Mouse (Mus musculus) monocyte, adult 5-6 weeks (primary cell): Measurements from ENCODE around the gene Tm9sf1. TPM values are rescaled to one million over a fixed set of nuclear protein-coding genes. Genes with fewer than 3 reads are reported as not detected.

Source experiments
- ATAC-seq: fragments of 153-309, 156-312 bp; replicated peaks from 2 replicates; pipeline ENCODE4 v1.8.0; 2017; ENCODE audit warnings: mild to moderate bottlenecking; ENCODE audit not compliant: low TSS enrichment, insufficient number of reproducible peaks, severe bottlenecking, poor library complexity, low FRiP score
- total RNA-seq: library from RNA; stranded (forward); fragments of 200-1000, 200-491, 200-594 nt; gene quantifications from 3 replicates; pipeline ENCODE4 v1.2.3, GENCODE M21; 2017

Gene Tm9sf1
- 49.4 to 58.5 TPM (median 55.5 TPM) in 3 replicates for total RNA-seq

DNA sequence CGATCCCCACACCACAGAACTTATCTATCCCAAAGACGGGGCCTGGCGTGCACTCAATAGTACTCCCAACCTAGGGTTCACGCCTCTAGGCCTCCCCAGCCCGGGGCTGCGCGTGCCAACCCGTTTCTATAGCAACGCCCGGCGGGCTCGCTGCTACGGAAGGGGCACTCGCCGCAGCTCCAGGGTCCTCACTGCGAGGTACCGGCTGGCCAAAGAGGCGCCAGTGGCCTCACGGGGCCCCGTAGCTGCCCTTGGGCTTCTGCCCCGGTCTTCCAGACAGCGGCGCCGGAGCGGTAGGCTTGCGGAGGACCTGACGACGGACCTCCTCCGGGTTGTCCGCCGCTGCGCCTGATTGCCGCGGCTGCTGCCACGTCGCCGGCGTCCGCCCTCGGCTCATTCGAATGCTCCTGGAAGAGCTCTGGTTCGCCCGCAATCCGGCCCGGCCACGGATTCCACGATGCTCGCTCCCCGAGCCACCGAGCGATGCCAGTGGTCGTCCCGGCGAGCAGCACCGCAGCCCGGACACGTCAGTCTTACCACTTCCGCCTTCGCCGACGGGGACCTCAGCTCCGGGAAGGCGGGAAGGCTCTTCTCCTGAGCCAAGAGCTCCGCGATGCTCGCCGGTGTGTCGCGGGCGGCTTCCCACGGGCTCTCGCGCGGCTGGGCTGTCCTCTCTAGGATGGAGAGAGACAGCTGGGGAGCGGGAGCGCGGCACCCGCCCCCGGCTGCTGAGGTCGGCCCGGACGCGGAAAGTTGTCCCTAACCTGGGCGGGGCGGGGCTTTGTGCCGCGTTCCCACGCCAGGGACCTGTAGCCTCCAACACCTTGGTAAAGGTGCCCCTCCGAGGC is at the start of gene Tm9sf1:
Gene Tm9sf1, minus strand, starts transcription at position 747 of the 848 bp plus-strand sequence.
- peak; percentile 78 for ATAC-seq

DNA sequence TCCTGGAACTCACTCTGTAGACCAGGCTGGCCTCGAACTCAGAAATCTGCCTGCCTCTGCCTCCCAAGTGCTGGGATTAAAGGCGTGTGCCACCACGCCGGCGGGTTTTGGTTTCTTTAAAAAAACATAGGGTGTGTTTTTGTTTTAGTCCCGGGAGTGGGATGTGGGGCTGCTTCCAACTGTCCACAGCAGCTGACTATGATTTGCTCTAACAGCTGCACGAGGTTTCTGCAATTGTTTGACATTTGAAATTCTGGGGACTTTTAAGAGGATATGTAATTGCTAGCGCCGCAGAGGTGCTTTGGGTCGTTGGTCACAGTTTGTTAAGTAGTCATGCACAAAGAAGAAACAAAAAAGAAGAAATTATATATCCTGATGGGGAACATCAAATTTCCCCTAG is 45.8 kb upstream of the Tm9sf1 start:
- ATAC-seq, result no peak

DNA sequence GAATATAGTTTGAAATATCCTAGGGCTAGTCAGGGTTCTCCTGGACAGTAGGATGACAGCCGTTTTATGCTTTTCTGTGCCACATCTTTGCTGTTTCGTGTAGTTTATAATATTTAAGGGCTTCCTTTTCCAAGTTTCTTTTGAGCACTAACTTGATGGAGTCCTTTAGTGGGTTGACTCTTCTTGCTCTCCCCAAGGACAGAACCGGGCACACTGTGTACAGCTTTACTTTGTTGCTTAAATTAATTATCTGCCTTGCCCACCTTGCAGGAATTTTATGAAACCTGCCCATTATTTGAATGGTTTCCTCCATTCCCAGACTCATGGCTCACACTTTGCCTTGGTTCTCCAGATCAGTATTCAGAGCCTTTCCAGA is 38.5 kb upstream of the Tm9sf1 start:
- no peak for ATAC-seq

DNA sequence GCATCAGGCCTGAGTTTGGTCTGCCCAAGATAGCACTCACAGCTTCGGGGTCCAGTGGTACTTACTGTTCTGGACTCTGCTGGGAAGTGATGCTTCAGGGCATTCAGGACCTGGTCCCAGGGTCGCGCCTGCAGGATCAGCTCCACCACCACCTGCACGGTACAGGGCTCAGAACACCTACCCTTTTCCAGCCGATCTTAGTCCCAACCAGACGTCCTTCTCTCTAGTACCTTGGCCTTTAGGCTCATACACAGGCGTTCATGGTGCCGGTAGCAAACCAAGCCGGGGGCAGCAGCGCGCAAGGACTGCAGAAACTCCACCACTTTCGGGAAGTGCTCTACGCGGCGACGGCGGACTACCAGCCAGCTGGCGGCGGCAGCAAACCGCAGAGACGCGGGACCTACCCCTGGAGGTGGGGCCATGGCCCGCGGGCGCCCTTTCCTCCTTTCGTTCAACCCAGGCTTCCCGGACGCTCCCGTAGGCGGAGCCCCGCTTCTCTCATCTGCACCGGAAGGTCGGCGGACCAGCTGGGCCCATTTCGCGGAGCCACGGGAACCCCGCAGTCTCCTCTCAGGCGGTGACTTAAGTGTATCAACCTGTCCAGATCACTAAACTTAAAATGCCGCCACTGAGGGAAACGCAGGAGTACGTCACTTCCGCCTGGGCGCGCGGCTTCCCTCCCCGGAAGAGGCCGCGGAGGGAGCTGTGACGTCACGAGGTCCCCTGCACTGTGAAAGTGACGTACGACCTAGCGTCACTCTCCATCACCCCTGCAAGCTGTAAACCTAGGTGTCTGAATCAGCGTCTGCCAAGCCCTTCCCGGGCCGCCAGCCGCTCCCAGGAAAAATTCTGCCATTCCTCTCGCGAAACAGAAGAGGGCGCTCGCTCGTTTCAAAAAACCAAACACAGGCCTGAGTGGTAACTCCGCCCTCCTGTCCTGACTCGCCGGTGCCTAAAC is 37.8 kb upstream of the Tm9sf1 start, which contains the start of gene Tinf2:
Gene Tinf2, minus strand, starts transcription at position 661 of the 958 bp plus-strand sequence.
- ATAC-seq, result peak; percentile 90

DNA sequence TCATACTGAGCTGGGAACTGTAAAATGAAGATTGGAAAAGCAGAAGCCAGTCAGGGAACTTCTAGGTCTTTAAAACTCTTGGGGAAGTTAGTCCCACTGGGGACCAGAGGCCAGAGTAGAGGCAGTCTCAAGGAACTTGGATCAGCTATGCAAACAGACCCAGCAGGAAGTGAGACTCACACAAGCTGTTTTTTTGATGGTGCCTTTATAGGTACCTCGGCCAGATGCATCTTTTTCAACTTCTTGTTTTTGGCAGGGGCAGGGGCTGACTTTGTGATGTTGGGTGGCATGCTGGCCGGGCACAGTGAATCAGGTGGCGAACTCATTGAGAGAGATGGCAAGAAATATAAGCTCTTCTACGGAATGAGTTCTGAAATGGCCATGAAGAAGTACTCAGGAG is 34.0 kb upstream of the Tm9sf1 start:
- ATAC-seq, result no peak

DNA sequence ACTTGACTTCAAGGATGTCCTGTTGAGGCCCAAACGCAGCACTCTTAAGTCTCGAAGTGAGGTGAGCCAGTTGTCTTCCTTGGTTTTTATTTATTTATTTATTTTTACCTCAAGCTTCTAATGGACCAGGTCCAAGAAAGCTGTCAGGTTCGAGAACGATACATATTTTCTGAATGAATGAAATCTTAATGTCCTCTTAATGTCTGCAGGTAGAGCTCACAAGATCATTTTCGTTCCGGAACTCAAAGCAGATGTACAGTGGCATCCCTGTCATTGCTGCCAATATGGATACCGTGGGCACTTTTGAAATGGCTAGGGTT is 29.1 kb upstream of the Tm9sf1 start:
- ATAC-seq, result no peak

DNA sequence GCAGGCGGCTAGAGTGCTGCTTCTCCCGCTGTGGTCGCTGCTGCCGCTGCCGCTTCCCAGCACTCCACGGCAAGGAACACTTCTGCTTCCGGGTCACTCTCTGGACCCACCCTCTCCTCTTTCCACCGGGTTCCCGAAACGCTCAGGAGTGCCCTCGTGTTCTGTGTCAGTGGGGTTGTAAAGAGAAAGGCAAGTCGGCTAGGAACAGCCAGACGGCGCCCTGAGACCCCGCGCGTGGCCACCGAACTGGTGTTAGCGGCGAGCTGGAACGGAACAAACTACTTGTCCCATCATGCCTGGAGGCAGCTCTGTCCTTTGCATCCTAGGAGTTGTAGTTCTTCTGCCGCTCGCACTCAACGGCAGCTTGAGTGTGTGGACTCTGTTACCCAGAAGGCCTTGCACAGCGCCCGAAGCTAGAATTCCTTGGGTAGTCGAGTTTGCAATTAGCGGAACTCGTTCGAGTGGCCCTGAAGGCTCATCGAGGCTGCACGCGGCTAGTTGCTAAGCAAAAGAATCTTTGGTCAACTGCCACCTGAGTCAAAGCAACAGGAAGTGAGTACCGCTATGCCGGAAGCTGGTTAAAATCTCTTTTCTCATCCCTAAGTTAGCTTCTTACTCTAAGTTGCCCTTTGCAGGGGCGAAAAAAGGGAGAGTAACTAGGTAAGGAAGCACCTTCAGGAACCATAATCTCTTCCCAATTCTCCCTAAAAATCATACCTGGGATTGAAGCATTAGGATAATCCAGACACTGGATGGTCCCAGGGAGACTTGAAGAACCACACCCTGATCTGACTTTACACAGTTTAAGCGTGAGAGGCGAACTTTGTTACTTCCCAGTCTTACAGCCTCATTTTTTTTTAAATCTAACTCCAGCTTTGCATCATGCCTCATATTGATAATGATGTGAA is 28.5 kb upstream of the Tm9sf1 start, which contains the start of the genes Gmpr2 and Nedd8:
Gene Gmpr2, plus strand, starts transcription at position 109 of the 908 bp plus-strand sequence.
Gene Nedd8, minus strand, starts transcription at position 292 of the 908 bp plus-strand sequence.
- ATAC-seq, result peak; percentile 100

DNA sequence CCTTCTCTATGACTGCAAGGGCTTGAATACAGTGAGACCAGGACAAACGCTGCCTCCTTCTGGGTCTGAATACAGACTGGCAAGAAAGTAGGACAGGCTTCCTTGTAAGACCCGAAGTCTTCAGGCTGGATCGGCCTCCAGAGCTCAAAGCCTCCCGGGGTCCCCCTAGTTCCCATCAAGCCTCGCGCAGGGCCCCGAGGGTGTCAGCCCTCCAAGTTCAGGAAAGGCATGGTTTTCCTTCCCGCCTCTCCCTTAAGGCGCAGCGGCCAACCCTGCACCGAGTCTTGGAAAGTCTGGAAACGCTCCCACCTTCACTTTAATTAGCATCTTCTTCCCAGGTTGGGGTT is 27.9 kb upstream of the Tm9sf1 start:
- peak; percentile 10; the same call in 1 of the 2 replicates for ATAC-seq

DNA sequence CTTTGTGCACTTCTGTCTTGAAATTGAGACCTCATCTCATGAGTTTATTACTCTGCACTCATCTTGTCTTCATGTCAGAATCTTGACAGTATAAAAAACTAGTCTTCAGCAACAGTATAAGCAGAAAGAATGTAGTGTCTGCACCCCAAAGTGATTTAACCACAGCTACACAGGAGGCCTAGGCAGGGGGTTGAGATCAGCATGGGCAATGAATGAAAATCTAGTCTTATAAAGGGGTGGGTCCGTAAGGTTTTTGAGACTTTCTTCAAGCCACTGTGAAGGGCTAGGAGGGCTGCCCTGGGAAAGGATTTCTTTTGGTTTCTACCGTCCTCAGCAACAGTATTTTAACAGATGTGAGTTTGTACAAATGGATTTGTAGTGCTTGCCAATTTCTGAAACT is 17.0 kb upstream of the Tm9sf1 start:
- no peak for ATAC-seq

DNA sequence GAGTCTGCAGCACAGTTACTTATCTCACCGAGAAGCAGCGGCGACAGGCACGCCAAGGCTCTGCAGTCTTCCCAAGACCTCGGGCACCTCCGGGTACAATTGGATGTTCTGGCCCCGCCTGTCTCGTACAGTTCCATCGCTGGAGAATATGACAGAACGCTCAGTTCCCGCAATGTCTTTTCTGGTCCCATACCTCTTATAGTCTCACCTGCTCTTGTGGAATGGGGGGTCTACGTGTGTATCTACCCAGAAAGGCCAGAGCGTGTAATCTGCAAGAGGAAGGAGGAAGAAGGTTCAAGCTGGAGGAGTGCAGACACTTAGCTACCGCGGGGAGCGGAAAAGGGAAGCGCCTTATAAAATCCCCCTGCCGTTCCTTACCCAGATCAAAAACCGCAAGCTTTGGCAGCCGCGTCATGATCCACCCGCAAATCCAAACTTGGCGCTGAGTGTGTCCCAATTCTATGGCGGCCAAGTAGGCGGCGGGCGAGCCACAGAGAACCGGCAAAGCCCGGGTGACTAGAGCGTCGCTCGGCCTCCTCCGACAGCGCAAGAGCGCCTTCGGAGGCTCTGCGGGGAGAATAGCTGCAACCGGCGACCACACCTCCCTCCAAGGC is 16.5 kb upstream of the Tm9sf1 start, which contains the start of gene Mdp1:
Gene Mdp1, minus strand, starts transcription at position 549 of the 614 bp plus-strand sequence.
- ATAC-seq, result peak; percentile 95

DNA sequence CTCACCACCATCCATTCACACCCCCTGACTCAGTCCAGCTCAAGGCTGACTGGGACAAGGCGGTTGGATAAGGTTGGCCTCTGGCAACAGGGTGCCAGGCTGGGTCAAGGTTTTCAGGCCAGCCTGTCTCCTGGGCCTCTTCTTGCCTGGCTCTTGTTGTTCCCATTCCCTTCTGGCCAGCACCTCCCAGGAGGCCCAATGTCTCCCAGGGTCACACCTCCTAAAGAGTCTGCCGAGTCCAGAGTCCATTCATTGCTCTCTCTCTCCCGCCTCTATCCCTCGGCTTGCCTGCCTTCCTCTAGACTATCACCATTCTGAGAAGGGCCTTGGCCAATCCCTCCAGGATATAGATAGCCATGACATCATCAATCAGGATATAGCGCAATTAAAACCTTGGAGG is 14.4 kb upstream of the Tm9sf1 start:
- no peak for ATAC-seq

DNA sequence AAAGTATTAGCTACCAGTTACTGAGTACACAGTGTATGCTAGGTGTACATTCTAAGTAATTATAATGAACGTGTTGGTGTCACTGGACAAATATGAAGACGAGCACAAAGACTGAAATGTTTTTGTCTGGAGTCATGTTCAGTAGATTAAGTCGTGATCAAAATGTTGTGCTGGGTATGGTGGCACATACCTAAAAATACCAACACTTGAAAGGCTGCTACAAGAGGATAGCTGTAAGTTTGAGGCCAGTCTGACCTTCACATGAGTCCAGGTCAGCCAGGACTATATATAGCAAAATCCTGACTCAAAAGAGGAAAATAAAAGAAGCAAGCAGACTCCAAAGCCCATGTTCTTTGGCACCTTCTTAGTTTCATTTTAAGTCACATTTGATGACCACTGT is 13.3 kb upstream of the Tm9sf1 start:
- ATAC-seq, result no peak

DNA sequence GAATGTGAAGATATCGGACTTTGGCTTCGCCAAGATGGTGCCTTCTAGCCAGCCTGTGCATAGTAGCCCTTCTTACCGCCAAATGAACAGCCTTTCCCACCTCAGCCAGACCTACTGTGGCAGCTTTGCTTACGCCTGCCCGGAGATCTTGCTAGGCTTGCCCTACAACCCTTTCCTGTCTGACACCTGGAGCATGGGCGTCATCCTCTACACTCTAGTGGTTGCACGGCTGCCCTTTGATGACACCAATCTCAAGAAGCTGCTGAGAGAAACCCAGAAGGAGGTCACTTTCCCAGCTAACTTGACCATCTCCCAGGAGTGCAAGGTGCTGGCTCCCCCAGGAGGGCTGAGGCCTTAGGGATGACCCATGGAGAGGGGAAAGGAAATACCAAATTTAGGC is 7.9 kb upstream of the Tm9sf1 start:
- no peak for ATAC-seq

DNA sequence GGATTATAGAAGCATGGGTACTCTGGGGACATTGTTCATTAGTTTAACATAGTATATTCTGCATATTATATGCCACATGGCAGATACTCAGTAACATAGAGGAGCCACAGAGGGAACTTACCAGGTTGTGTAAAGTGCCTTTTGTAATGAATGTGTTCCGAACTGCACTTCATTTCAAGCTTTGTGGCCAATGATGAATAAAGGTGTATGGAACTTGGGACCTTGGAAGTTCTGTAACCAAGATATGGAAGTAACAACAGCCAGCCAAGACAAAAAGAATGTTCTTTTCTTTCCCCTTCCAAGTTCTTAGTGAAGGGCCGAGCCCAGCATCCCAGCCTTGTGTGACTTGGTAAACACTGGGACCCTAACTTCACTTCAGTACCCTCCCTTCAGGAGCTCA is 6.3 kb upstream of the Tm9sf1 start, which contains the start of gene Tssk4:
Gene Tssk4, plus strand, starts transcription at position 301 of the 400 bp plus-strand sequence.
- ATAC-seq, result no peak

DNA sequence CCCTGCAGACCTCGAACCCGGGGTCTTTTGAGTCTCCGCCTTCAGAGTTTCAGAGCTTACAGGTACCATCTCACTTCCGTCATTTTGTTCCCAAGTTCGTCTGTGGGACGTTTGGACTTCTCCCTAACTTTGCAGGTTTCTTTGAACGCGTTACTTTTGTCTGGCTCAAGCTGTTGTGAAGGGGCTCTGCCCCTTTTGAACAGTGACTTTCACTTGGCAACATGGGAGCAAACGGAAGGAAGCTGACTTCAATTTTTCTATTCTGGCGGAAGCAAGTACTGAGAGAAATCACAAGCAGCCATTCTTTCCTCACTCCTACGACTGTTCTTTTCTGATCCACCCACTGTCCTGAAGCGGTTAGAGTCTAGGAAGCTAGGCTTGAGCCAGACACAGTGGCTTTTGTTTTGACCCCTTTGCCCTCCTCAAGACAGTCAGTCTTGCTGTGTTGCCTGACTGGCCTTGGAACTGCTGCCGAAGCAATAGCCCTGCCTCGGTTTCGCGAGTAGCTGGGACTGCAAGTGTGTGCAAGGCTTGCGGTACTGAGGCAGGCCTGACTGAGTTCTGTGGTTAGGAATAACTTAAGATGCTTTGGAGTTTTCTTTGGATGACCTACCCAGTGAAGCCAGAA is 769 bp upstream of the Tm9sf1 start:
- ATAC-seq, result no peak

DNA sequence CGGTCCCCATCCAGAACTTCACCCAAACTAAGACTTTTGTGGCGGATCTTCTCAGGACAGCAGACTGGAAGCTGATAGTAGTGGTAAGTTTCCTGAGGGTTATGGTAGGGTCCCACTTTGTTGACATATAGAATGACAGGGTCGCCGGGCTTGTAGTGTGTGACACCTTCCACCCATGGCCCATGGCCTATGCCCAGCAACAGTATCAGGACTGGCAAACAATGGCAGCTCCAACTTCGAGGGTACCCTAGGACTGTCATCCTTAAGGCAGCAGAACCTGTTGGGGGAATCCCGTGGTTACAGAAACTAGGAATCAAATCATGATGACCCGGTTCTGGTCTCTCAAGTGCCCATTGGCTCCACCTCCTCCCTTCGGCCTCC is 937 bp downstream of the Tm9sf1 start:
- no peak for ATAC-seq

DNA sequence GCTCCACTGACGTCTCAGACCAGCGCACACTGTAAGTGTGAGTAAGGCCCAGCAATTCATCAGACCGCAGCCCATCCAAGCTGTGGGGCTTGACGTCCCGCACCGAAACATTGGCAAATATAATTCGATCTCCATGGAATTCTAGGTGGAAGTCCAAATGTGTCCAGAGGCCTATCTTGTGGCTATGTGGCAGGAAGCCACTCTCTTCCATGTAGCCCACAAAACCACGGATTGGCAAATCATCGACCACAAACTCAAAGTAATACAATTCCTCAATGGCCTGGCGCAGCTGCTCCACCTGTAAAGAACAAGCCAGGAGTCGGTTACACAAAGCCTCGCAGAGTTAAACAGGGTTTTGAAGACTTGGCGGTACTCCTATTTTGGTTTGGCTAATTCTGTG is 2.3 kb downstream of the Tm9sf1 start:
- ATAC-seq, result no peak

DNA sequence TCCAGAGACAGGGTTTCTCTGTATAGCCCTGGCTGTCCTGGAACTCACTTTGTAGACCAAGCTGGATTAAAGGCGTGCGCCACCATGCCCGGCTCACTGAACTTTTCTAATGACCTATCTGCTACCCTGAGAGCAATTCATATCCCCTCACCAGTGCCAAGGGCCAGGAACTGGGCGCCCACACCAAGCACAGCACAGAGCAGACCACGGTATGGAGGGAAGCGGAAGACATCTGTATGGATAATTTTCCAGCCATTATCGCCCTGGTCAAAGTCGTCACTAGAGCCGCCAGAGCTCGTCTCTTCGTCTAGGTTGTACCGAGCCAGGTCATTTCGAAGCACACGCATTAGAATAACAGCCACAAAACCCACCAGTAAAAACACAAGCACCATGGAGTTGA is 2.8 kb downstream of the Tm9sf1 start:
- ATAC-seq, result no peak
